Mouse (Mus musculus) stomach, postnatal 0 days (tissue): ENCODE data around the gene Chrd. TPM values are rescaled to one million over a fixed set of nuclear protein-coding genes. Genes with fewer than 3 reads are reported as not detected.
A peak's percentile ranks its signal among the peaks of the same experiment; 100 is the strongest.

Experiments
- ATAC-seq: fragments of 200-750 bp; cut with Nextera tagmentation; 2 replicates; pipeline ENCODE4 v1.8.0; 2017; ENCODE audit not compliant: low FRiP score, low TSS enrichment
- DNase-seq: peaks from one replicate; pipeline ENCODE4 v3.0.0-alpha.2; 2016; ENCODE audit warnings: low spot score
- H3K27ac ChIP-seq: fragments of 300-500 bp; sonication (generic); replicated peaks from 2 replicates; pipeline ENCODE4 v1.5.1; 2014; ENCODE audit warnings: mild to moderate bottlenecking, control low read depth
- H3K27me3 ChIP-seq: fragments of 300-500 bp; sonication (generic); 2 replicates; pipeline ENCODE4 v1.6.1; 2014; ENCODE audit warnings: low read length; ENCODE audit not compliant: control insufficient read depth, insufficient read depth
- H3K36me3 ChIP-seq: fragments of 300-500 bp; sonication (generic); 2 replicates; pipeline ENCODE4 v1.6.1; 2014; ENCODE audit warnings: low read length, mixed read lengths; ENCODE audit not compliant: control insufficient read depth, insufficient read depth
- H3K4me1 ChIP-seq: fragments of 300-500 bp; sonication (generic); replicated peaks from 2 replicates; pipeline ENCODE4 v1.6.1; 2014; ENCODE audit warnings: antibody characterized with exemption; ENCODE audit not compliant: control insufficient read depth, insufficient read depth
- H3K4me2 ChIP-seq: fragments of 300-500 bp; sonication (generic); replicated peaks from 2 replicates; pipeline ENCODE4 v1.6.1; 2014; ENCODE audit warnings: low read depth, mild to moderate bottlenecking, control low read depth, moderate library complexity
- H3K4me3 ChIP-seq: fragments of 300-500 bp; sonication (generic); 2 replicates; pipeline ENCODE4 v1.5.1; 2014; ENCODE audit warnings: low read depth, low read length, control low read depth
- H3K9ac ChIP-seq: fragments of 300-500 bp; sonication (generic); 2 replicates; pipeline ENCODE4 v1.6.1; 2014; ENCODE audit warnings: mild to moderate bottlenecking, low read length, control low read depth, mixed read lengths
- H3K9me3 ChIP-seq: fragments of 300-500 bp; sonication (generic); 2 replicates; pipeline ENCODE4 v1.6.1; 2016; ENCODE audit warnings: low read length; ENCODE audit not compliant: control insufficient read depth
- CTCF ChIP-seq: IDR thresholded peaks from 2 replicates; pipeline ENCODE4 v1.5.1; 2016; ENCODE audit warnings: antibody characterized with exemption, low read depth, mild to moderate bottlenecking, moderate library complexity
- EP300 ChIP-seq: optimal IDR thresholded peaks from 2 replicates; pipeline ENCODE3; 2016; ENCODE audit warnings: antibody characterized with exemption
- WGBS: fragments of 180-500 bp; shearing (Covaris S2); extraction: QIAGEN DNeasy Blood & Tissue Kit; methylation state at CpG from one replicate; pipeline ENCODE4 v1.1.7; 2014; 5-methylcytosine and 5-hydroxymethylcytosine counted together
- polyA plus RNA-seq: library from polyadenylated mRNA; unstranded; fragments of >200 nt; fragmentation: Nextera tagmentation; extraction: Ambion mirVana; gene quantifications from 2 replicates; pipeline ENCODE4 v1.2.1, GENCODE M21; 2015

The Chrd gene
- polyA plus RNA-seq, 1 experiment from 2014 or later = 2.9 TPM

DNA sequence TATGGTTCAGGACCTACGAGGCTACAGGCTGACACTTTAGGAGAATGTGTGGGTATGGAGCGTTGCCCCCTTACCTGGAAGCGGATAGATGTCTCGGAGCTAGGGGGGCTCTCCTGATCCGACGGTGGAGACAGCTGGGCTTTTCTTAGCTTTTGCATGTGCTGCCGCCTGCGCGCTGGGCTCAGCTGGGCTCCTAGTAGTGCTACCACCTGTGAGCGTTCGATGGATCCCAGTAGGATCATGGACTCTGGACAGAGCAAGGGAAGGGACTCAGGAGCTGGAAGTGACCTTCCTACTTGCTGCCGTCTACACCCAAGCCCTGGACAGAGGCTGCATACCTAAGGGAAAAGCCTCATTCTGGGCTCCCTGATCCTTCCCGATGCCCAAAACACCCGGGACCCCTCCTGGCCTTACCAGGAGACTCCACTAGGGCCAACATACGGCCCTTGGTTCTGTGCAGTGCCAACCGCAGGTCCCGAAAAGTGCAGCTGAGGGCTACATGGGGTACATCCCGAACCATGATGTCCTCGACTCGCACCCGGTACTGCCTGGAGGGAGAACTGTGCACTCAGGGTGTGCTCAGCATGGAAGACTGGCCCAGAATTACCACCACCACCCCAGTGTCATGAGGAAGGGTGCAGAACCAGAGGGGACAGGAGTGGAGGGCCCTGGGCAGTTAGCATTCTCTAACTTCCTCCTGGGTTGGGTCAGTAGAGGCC is 24.5 kb upstream of the Chrd start:
- Histone ChIP-seq H3K27ac (no peak overlapping the region), H3K9ac (no peak overlapping the region), H3K4me2 (no peak overlapping the region), H3K27me3 (no peaks in the 10 kb centered on the region), H3K36me3 (no peaks in the 10 kb centered on the region), H3K4me1 (no peaks in the 10 kb centered on the region), H3K9me3 (no peaks in the 10 kb centered on the region), H3K4me3 (no peak overlapping the region)
- WGBS = 93% methylated on average over 21 of the region's 21 CpGs
- no peak for ATAC-seq
- TF ChIP-seq EP300 (no peak), CTCF (no peak)
- no peak for DNase-seq

DNA sequence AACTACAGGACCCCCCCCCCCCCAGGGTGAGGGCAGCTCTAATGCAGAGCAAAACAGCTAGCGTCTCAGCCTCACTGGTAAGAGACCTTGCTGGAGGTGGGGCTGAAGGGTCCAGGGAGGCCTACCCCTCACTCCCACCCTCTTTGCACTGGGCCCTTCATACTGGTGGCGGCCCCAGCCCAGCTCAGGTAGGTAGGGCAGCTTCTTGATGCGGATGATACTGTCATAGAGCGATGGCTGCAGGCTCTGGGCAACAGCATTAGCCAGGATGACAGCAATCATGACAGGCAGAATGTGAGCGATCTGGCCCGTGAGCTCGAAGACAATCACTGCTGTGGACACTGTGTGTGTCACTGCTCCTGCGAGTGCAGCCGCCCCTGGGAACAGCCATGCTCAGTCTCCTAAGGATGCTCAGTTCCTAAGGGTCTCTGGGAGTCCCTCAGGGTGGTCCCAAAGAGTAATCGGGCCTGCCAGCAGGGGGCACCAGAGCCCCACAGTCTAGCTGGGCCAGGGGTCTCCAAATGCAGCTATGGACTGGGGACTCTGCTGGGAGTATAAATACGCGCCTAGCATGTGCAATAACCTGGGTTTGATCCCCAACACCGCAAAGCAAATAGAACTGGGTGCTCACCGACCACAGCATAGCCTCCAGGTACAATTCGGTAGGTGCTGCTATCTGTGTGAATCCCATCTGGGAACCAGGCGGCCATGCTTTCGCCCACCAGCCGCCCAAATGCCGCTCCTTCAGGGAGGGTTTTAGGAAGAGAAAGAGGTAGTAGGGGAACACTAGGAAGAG is 23.8 kb upstream of the Chrd start:
- no peak for ATAC-seq
- WGBS = 78% methylated on average over 19 of the region's 19 CpGs
- H3K27ac ChIP-seq = no peak overlapping the region
- no peak overlapping the region for H3K4me2 ChIP-seq
- no peaks in the 10 kb centered on the region for H3K36me3 ChIP-seq
- no peak overlapping the region for H3K4me3 ChIP-seq
- TF ChIP-seq EP300 = no peak
- peak; percentile 75 for TF ChIP-seq CTCF
- DNase-seq = no peak
- H3K9ac ChIP-seq = no peak overlapping the region
- H3K27me3 ChIP-seq = no peaks in the 10 kb centered on the region
- H3K4me1 ChIP-seq = no peaks in the 10 kb centered on the region
- no peaks in the 10 kb centered on the region for H3K9me3 ChIP-seq

DNA sequence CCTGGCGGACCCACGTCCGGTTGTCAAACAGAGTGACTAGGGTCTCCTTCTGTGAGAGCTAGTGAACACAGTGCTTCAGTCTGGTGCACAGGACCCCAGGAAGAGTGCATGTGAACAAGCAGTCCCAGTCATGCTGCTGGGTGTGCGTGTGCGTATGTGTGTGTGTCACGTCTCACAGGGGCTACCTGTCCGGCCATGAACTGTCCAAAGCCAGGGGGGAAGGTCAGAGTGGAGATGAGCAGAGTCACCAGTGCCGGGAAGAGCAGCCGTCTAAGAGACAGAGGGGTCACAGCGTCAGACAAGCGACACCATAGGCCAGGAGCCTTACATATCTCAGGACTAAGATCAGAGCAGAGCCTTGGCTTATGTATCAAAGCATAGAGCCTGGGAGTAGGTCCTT is 22.6 kb upstream of the Chrd start:
- no peaks in the 10 kb centered on the region for H3K27me3 ChIP-seq
- H3K9me3 ChIP-seq = no peaks in the 10 kb centered on the region
- H3K4me3 ChIP-seq = no peak overlapping the region
- peaks cover 3% of the 10 kb centered on the region; the same call in 1 of the 2 replicates for H3K4me1 ChIP-seq
- H3K9ac ChIP-seq = no peak overlapping the region
- TF ChIP-seq EP300 (no peak), CTCF (no peak)
- no peak for DNase-seq
- no peak overlapping the region for H3K4me2 ChIP-seq
- ATAC-seq = no peak
- WGBS = 95% methylated on average over 11 of the region's 11 CpGs
- H3K36me3 ChIP-seq = no peaks in the 10 kb centered on the region
- no peak overlapping the region for H3K27ac ChIP-seq

DNA sequence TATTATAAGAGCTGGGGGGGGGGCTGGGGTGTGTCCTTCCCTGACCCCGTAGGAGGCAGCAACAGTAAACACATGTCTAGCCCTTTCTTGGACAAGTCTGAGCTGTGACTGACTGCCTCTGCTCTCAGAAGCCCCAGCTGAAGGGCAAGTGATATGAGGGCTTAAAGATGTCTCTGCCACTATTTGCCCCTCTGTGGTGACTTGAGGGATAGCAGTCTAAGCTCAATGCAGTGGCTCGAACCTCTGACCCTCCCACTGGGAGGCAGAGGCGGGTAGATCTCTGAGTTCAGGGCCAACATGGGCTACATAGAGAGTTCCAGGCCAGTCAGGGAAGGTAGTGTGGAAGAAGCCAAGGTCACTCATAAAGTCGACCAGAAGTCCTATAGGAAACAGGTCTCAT is 22.1 kb upstream of the Chrd start:
- WGBS = 75% methylated on average over 4 of the region's 4 CpGs
- TF ChIP-seq EP300 (no peak), CTCF (peak; percentile 38)
- no peaks in the 10 kb centered on the region for H3K27me3 ChIP-seq

DNA sequence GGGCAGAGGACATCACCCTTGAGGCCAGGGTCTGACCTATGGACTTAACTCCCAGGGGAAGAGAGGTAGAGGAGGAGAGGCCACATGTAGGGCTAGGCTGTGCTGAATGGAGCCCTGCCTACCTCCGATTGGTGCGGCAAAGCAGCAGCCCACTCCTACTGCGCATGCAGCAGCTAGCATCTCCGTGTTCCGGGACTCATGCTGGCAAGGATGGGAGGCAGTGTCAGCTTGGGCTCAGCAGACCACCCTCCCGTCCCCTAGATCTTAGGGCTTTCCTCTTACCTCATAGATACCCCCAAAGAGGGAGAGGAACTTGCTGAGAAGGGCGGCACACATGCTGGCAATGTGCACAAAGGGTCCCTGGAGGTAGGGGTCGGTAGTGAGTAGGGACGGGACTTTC is 20.7 kb upstream of the Chrd start:
- Histone ChIP-seq H3K9me3 (no peaks in the 10 kb centered on the region), H3K27me3 (no peaks in the 10 kb centered on the region), H3K4me1 (peaks cover 3% of the 10 kb centered on the region; the same call in 1 of the 2 replicates), H3K36me3 (no peaks in the 10 kb centered on the region), H3K4me3 (no peak overlapping the region), H3K27ac (no peak overlapping the region), H3K9ac (no peak overlapping the region), H3K4me2 (no peak overlapping the region)
- ATAC-seq (no peak), DNase-seq (no peak)
- 88% methylated on average over 9 of the region's 9 CpGs for WGBS
- TF ChIP-seq EP300 = no peak
- no peak for TF ChIP-seq CTCF

More for the DNA sequence above, 22.1 kb upstream of the Chrd start:
- Histone ChIP-seq H3K36me3 (no peaks in the 10 kb centered on the region), H3K4me2 (no peak overlapping the region), H3K27ac (no peak overlapping the region), H3K9ac (no peak overlapping the region), H3K4me1 (peaks cover 3% of the 10 kb centered on the region; the same call in 1 of the 2 replicates), H3K9me3 (no peaks in the 10 kb centered on the region), H3K4me3 (no peak overlapping the region)
- DNase-seq (no peak), ATAC-seq (no peak)

DNA sequence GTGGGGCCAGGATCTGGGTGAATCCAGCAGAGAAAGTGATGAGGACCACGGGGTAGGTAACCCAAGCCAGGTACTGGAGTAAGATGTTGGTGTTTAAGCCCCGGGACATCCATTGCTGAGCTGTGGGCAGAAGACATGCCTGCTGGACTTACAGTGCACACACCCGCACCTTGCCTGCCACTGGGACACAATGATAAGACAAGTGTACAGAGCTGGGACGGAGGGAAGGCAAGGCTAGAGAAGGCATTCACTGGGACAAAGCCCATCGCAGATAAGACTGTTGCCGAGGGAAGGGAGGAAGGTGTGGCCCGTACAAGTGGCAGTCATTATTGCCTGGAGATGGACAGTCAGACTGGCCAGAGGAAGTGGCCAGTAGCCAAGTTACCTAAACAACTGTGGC is 20.0 kb upstream of the Chrd start:
- H3K9ac ChIP-seq = no peak overlapping the region
- no peak overlapping the region for H3K4me2 ChIP-seq
- H3K4me3 ChIP-seq = no peak overlapping the region
- ATAC-seq (no peak), DNase-seq (no peak)
- WGBS = 67% methylated on average over 7 of the region's 7 CpGs
- H3K4me1 ChIP-seq = peaks cover 3% of the 10 kb centered on the region; the same call in 1 of the 2 replicates
- no peaks in the 10 kb centered on the region for H3K36me3 ChIP-seq
- no peaks in the 10 kb centered on the region for H3K9me3 ChIP-seq
- no peaks in the 10 kb centered on the region for H3K27me3 ChIP-seq
- no peak for TF ChIP-seq EP300
- TF ChIP-seq CTCF = no peak
- no peak overlapping the region for H3K27ac ChIP-seq
